Mouse (Mus musculus): ENCODE results near the gene Tapbp.

GRCm38 (mm10) chr17:33948905-33949537 is 33.3 kb downstream of the Tapbp start:
- TF ChIP-seq POLR2A (IDR thresholded peaks at IDR 0.05; ENCODE audit: control insufficient read depth, low read depth, low read length) (no peak), CTCF (IDR thresholded peaks at IDR 0.05; ENCODE audit: control insufficient read depth, insufficient read depth, insufficient replicate concordance, low read depth, low read length) (no peak)
